Mouse (Mus musculus) heart, embryonic 15.5 days (tissue): ENCODE measurements at regions not wholly inside any gene's neighbourhood (a gene's known extent, or its start where the extent isn't known, plus 50 kb on each side); places are given as distances from the start of the nearest gene placed in this dataset.

Source experiments
- ATAC-seq: fragments of 200-750 bp; cut with Nextera tagmentation; replicated peaks from 2 replicates; pipeline ENCODE4 v1.8.0; 2017; ENCODE audit warnings: low read depth, moderate TSS enrichment; ENCODE audit not compliant: insufficient number of reproducible peaks, insufficient read depth, low FRiP score
- H3K27ac ChIP-seq: fragments of 300-500 bp; sonication (generic); 2 replicates; pipeline ENCODE4 v1.5.1; 2015; ENCODE audit warnings: mild to moderate bottlenecking, inconsistent platforms
- H3K27me3 ChIP-seq: fragments of 300-500 bp; sonication (generic); 2 replicates; pipeline ENCODE4 v1.6.1; 2015; ENCODE audit warnings: inconsistent platforms
- H3K36me3 ChIP-seq: fragments of 300-500 bp; sonication (generic); 2 replicates; pipeline ENCODE4 v1.6.1; 2015; ENCODE audit warnings: mild to moderate bottlenecking, inconsistent platforms
- H3K4me1 ChIP-seq: fragments of 300-500 bp; sonication (generic); replicated peaks from 2 replicates; pipeline ENCODE4 v1.6.1; 2015; ENCODE audit warnings: inconsistent platforms
- H3K4me2 ChIP-seq: fragments of 300-500 bp; sonication (generic); 2 replicates; pipeline ENCODE4 v1.6.1; 2015; ENCODE audit warnings: inconsistent platforms, mild to moderate bottlenecking, moderate library complexity
- H3K4me3 ChIP-seq: fragments of 300-500 bp; sonication (generic); 2 replicates; pipeline ENCODE4 v1.5.1; 2015; ENCODE audit warnings: mild to moderate bottlenecking, inconsistent platforms
- H3K9ac ChIP-seq: fragments of 300-500 bp; sonication (generic); 2 replicates; pipeline ENCODE4 v1.6.1; 2015; ENCODE audit warnings: mild to moderate bottlenecking, inconsistent platforms
- H3K9me3 ChIP-seq: fragments of 300-500 bp; sonication (generic); replicated peaks from 2 replicates; pipeline ENCODE4 v1.6.1; 2016; ENCODE audit warnings: inconsistent platforms
- WGBS: fragments of 180-500 bp; shearing (Covaris S2); methylation state at CpG from one replicate; pipeline ENCODE4 v1.1.7; 2015; ENCODE audit warnings: mixed read lengths; 5-methylcytosine and 5-hydroxymethylcytosine counted together

GRCm38 (mm10) chr2:162720016-162720415, 59.1 kb upstream of the Ptprt start:
- Histone ChIP-seq H3K36me3 (no peaks in the 10 kb centered on the region), H3K9me3 (no peaks in the 10 kb centered on the region), H3K4me1 (no peaks in the 10 kb centered on the region), H3K4me3 (no peak overlapping the region), H3K4me2 (no peak overlapping the region), H3K9ac (no peak overlapping the region), H3K27me3 (no peaks in the 10 kb centered on the region), H3K27ac (no peak overlapping the region)
- 30% methylated on average over 3 of the region's 3 CpGs for WGBS
- ATAC-seq, result no peak

DNA sequence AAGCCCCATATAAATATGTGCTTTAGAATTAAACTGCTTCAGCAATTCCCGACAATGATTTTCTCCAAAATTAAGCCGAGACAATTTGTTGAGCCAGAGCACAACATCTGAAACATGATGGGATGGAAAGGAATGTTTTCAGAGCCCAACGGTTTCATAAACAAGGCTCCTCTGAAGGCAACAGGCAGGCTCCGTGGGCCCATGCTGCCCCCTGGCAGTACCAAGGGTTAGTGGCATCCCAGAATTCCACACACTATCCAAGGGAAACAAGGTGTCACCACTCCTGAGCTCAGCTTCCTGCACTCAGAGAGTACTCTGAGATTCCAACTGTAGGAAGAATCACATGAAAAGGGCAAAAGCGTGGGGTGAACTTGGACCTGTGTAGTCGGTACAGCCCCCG, 57.5 kb upstream of the Ptprt start:
- Histone ChIP-seq H3K36me3 (no peaks in the 10 kb centered on the region), H3K4me2 (no peak overlapping the region), H3K4me3 (no peak overlapping the region), H3K9me3 (no peaks in the 10 kb centered on the region), H3K4me1 (no peaks in the 10 kb centered on the region), H3K9ac (no peak overlapping the region), H3K27me3 (no peaks in the 10 kb centered on the region), H3K27ac (no peak overlapping the region)
- no peak for ATAC-seq
- 69% methylated on average over 7 of the region's 7 CpGs for WGBS

GRCm38 (mm10) chr2:162714976-162715375, 54.0 kb upstream of the Ptprt start:
- Histone ChIP-seq H3K9me3 (no peaks in the 10 kb centered on the region), H3K4me1 (no peaks in the 10 kb centered on the region), H3K4me3 (no peak overlapping the region), H3K9ac (no peak overlapping the region), H3K27me3 (no peaks in the 10 kb centered on the region), H3K27ac (no peak overlapping the region), H3K36me3 (no peaks in the 10 kb centered on the region), H3K4me2 (no peak overlapping the region)
- ATAC-seq, result no peak
- 73% methylated on average over 8 of the region's 8 CpGs for WGBS

- ATAC-seq, result no peak
- Histone ChIP-seq H3K27me3 (no peaks in the 10 kb centered on the region), H3K36me3 (no peaks in the 10 kb centered on the region), H3K4me3 (no peak overlapping the region), H3K9ac (no peak overlapping the region), H3K27ac (no peak overlapping the region), H3K4me2 (no peak overlapping the region), H3K4me1 (no peaks in the 10 kb centered on the region), H3K9me3 (no peaks in the 10 kb centered on the region)
- WGBS, result 52% methylated on average over 1 of the region's 1 CpGs
These were observed 52.0 kb upstream of the Ptprt start for GRCm38 (mm10) chr2:162712972-162713371.

DNA sequence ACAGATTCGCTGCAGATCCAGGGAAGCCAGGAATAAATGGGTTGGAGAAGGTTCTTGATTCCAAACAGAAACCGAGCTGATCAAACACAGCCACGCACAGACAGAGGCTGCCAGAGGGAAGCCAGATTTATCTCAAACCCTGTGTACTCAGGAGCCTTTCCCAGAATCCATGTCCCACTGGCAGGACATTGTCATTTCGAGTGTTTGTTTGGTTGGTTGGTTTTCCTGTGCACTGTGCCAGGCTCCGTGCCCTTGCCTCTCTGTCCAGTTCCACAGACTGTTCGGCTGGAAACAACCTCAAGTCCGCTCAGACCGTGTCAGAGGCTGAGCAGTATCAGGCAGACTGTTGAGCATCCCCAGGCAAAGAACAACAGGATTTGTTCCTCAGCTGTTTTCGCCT, 51.4 kb upstream of the Ptprt start:
- Histone ChIP-seq H3K9ac (no peak overlapping the region), H3K9me3 (no peaks in the 10 kb centered on the region), H3K36me3 (no peaks in the 10 kb centered on the region), H3K4me2 (no peak overlapping the region), H3K4me3 (no peak overlapping the region), H3K27ac (no peak overlapping the region), H3K27me3 (no peaks in the 10 kb centered on the region), H3K4me1 (no peaks in the 10 kb centered on the region)
- WGBS, result 78% methylated on average over 9 of the region's 9 CpGs
- no peak for ATAC-seq
